Comparison of ENCODE assay signal across 8 mouse cellular contexts in genomic region chr9:45906355-45907077, GRCm38 (mm10). TPM values are rescaled to one million over a fixed set of nuclear protein-coding genes. Genes with fewer than 3 reads are reported as not detected.
DNase-seq lines count a peak whose midpoint lies in the region; ATAC-seq lines count a peak whose summit lies in the region.

Pcsk7 (plus strand) TSS chr9:45906497.
Rnf214 (minus strand) TSS chr9:45906911.

- H3K9me3 ChIP-seq in forebrain, embryonic 11.5 days (ENCODE audit: control insufficient read depth, low read length): no peaks in the 10 kb centered on the region
- no peaks in the 10 kb centered on the region for H3K9me3 ChIP-seq in heart, embryonic 16.5 days (replicated peaks; ENCODE audit: control insufficient read depth, low read length)
- H3K9me3 ChIP-seq in liver, embryonic 15.5 days (replicated peaks): no peaks in the 10 kb centered on the region
- H3K9me3 ChIP-seq in neural tube, embryonic 12.5 days: no peaks in the 10 kb centered on the region

- DNase-seq in c-Kit-negative CD71-positive TER-119-positive erythroid progenitor cells, embryonic 14.5 days (ENCODE audit: low read depth, low spot score): peak; percentile 73
- peak; percentile 94 for DNase-seq in forebrain, embryonic 11.5 days (ENCODE audit: low spot score)
- DNase-seq in kidney, postnatal 36 days: peak; percentile 95 to 96
- peak; percentile 78 for DNase-seq in telencephalon, adult 2 months (ENCODE audit: low read depth, low spot score)

- WGBS in forebrain, embryonic 11.5 days: under 1% methylated on average over 68 of the region's 80 CpGs
- WGBS in heart, embryonic 16.5 days: under 1% methylated on average over 76 of the region's 80 CpGs
- under 1% methylated on average over 80 of the region's 80 CpGs for WGBS in liver, embryonic 15.5 days (ENCODE audit: insufficient replicate concordance)
- WGBS in neural tube, embryonic 12.5 days: under 1% methylated on average over 76 of the region's 80 CpGs

- peak within 1 kb of the TSS; percentile 87 for H3K9ac ChIP-seq in forebrain, embryonic 11.5 days (ENCODE audit: low read length)
- peak within 1 kb of the TSS; percentile 89 for H3K9ac ChIP-seq in heart, embryonic 16.5 days (ENCODE audit: low read length)
- peak within 1 kb of the TSS; percentile 99 for H3K9ac ChIP-seq in liver, embryonic 15.5 days
- peak within 1 kb of the TSS; percentile 96 for H3K9ac ChIP-seq in neural tube, embryonic 12.5 days

- peaks cover 3% of the 10 kb centered on the region; the same call in 1 of the 2 replicates for H3K4me1 ChIP-seq in forebrain, embryonic 11.5 days (replicated peaks; ENCODE audit: control insufficient read depth, insufficient read depth, low read length)
- H3K4me1 ChIP-seq in heart, embryonic 16.5 days (ENCODE audit: control insufficient read depth, insufficient read depth, low read length): peaks cover 17% of the 10 kb centered on the region
- H3K4me1 ChIP-seq in liver, embryonic 15.5 days (replicated peaks): peaks cover 37% of the 10 kb centered on the region
- peaks cover 23% of the 10 kb centered on the region for H3K4me1 ChIP-seq in neural tube, embryonic 12.5 days

- no peaks in the 10 kb centered on the region for H3K27me3 ChIP-seq in forebrain, embryonic 11.5 days (ENCODE audit: control insufficient read depth, insufficient read depth, low read length)
- no peaks in the 10 kb centered on the region for H3K27me3 ChIP-seq in heart, embryonic 16.5 days (ENCODE audit: control insufficient read depth, insufficient read depth, low read length)
- H3K27me3 ChIP-seq in liver, embryonic 15.5 days: no peaks in the 10 kb centered on the region
- H3K27me3 ChIP-seq in neural tube, embryonic 12.5 days (replicated peaks): no peaks in the 10 kb centered on the region

- ATAC-seq in CD4-positive, CD25-positive, alpha-beta regulatory T cell, adult 4 months: peak; percentile 87
- peak; percentile 91 for ATAC-seq in forebrain, embryonic 11.5 days (replicated peaks; ENCODE audit: low FRiP score)
- ATAC-seq in heart, embryonic 16.5 days (replicated peaks; ENCODE audit: extremely low read depth, insufficient read depth, low FRiP score): peak; percentile 90
- peak; percentile 94 for ATAC-seq in liver, embryonic 15.5 days (ENCODE audit: insufficient read depth)
- ATAC-seq in neural tube, embryonic 12.5 days (ENCODE audit: low FRiP score, low read depth): peak; percentile 94

- peak within 1 kb of the TSS; percentile 90 for H3K4me2 ChIP-seq in forebrain, embryonic 11.5 days (ENCODE audit: low read depth, low read length, severe bottlenecking)
- H3K4me2 ChIP-seq in heart, embryonic 16.5 days (ENCODE audit: low read depth, low read length): peak within 1 kb of the TSS; percentile 61
- peak within 1 kb of the TSS; percentile 89 for H3K4me2 ChIP-seq in liver, embryonic 15.5 days
- peak within 1 kb of the TSS; percentile 86 for H3K4me2 ChIP-seq in neural tube, embryonic 12.5 days (replicated peaks)

- no peaks in the 10 kb centered on the region for H3K36me3 ChIP-seq in forebrain, embryonic 11.5 days (ENCODE audit: control insufficient read depth, insufficient read depth, low read length)
- H3K36me3 ChIP-seq in heart, embryonic 16.5 days (ENCODE audit: control insufficient read depth, insufficient read depth): peaks cover 30% of the 10 kb centered on the region
- H3K36me3 ChIP-seq in liver, embryonic 15.5 days (replicated peaks): peaks cover 42% of the 10 kb centered on the region
- H3K36me3 ChIP-seq in neural tube, embryonic 12.5 days: peaks cover 44% of the 10 kb centered on the region

- H3K27ac ChIP-seq in forebrain, embryonic 11.5 days (ENCODE audit: low read depth, low read length): peak within 1 kb of the TSS; percentile 89
- peak within 1 kb of the TSS; percentile 97 for H3K27ac ChIP-seq in heart, embryonic 16.5 days (ENCODE audit: low read length)
- peak within 1 kb of the TSS; percentile 99 for H3K27ac ChIP-seq in liver, embryonic 15.5 days (replicated peaks)
- H3K27ac ChIP-seq in neural tube, embryonic 12.5 days: peak within 1 kb of the TSS; percentile 86

- peak within 1 kb of the TSS; percentile 92 for H3K4me3 ChIP-seq in forebrain, embryonic 11.5 days (ENCODE audit: low read depth, low read length)
- H3K4me3 ChIP-seq in heart, embryonic 16.5 days (ENCODE audit: low read length): peak within 1 kb of the TSS; percentile 96
- H3K4me3 ChIP-seq in liver, embryonic 15.5 days (replicated peaks): peak within 1 kb of the TSS; percentile 88
- H3K4me3 ChIP-seq in neural tube, embryonic 12.5 days: peak within 1 kb of the TSS; percentile 96

RNA-seq across cellular contexts. Expression of gene Pcsk7, which starts in this region (rescaled TPM):
- polyA plus RNA-seq in CD4-positive, CD25-positive, alpha-beta regulatory T cell, adult 4 months (2017; shearing (Covaris generic)): 10 to 100 TPM; 18.3 to 38.1 TPM
- 17.9 and 18.8 TPM in 2 replicates for polyA plus RNA-seq in forebrain, embryonic 11.5 days (2014; fragmentation: Nextera tagmentation; extraction: Ambion mirVana)
- polyA plus RNA-seq in heart, embryonic 16.5 days (2015; fragmentation: Nextera tagmentation; extraction: Ambion mirVana): 18.7 and 19.9 TPM in 2 replicates
- 7.7 and 9.3 TPM in 2 replicates for polyA plus RNA-seq in liver, embryonic 15.5 days (2015; fragmentation: Nextera tagmentation; extraction: Ambion mirVana)
- 27.5 and 28.3 TPM in 2 replicates for polyA plus RNA-seq in neural tube, embryonic 12.5 days (2016; fragmentation: Nextera tagmentation; extraction: Ambion mirVana)

RNA-seq across cellular contexts. Expression of gene Rnf214, which starts in this region (rescaled TPM):
- 10 to 100 TPM; 32.7 to 34.0 TPM for polyA plus RNA-seq in CD4-positive, CD25-positive, alpha-beta regulatory T cell, adult 4 months (2017; shearing (Covaris generic))
- 80.6 and 90.6 TPM in 2 replicates for polyA plus RNA-seq in forebrain, embryonic 11.5 days (2014; fragmentation: Nextera tagmentation; extraction: Ambion mirVana)
- 38.0 and 42.3 TPM in 2 replicates for polyA plus RNA-seq in heart, embryonic 16.5 days (2015; fragmentation: Nextera tagmentation; extraction: Ambion mirVana)
- polyA plus RNA-seq in liver, embryonic 15.5 days (2015; fragmentation: Nextera tagmentation; extraction: Ambion mirVana): 13.8 and 15.2 TPM in 2 replicates
- 81.9 and 94.9 TPM in 2 replicates for polyA plus RNA-seq in neural tube, embryonic 12.5 days (2016; fragmentation: Nextera tagmentation; extraction: Ambion mirVana)

Comparison
In these comparisons a context has a peak if more than half of its experiments do, and no peak if none do; other contexts are left out.
1. Peak in every context shown above with its lines: DNase-seq, ATAC-seq, H3K4me3 ChIP-seq and H3K27ac ChIP-seq.